Mouse (Mus musculus) olfactory bulb, adult 2 months (tissue): ENCODE data around the gene Trim65.

ENCODE experiments used
- CTCF ChIP-seq: fragments of 200-500 bp; IDR thresholded peaks from 2 replicates; pipeline ENCODE4 v1.5.1; 2012; ENCODE audit warnings: low read depth, mild to moderate bottlenecking, low read length, moderate library complexity; ENCODE audit not compliant: insufficient read depth
- POLR2A ChIP-seq: fragments of 200-500 bp; IDR thresholded peaks from 2 replicates; pipeline ENCODE4 v1.6.1; 2012; ENCODE audit warnings: mild to moderate bottlenecking, low read depth, low read length, moderate library complexity; ENCODE audit not compliant: insufficient read depth

DNA sequence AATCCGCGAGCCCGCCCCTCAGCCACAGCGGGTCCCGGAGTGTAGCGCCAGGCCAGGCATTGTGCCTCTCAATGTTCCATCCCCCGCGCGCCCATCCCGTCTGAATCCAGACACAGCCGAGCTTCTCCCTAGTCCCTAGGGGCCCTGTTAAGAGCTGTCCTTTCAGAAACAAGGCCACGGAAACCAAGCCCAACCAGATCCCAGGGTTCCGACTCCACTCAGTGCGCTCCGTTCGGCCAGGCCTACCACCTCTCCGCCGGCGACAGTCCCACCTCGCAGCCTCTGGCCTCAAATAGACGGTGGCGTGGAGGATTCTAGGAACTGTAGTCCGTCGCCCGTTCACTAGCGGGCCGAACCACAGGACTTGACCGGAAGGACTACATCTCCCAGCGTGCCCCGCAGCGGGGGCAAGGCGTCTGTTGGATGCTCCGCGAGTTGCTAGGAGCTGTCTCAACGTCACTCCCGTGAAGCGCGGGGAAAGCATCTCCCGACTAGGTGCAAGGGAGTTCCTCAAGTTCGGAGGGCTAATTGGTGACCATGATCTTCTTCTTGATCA is 37.0 kb upstream of the Trim65 start, which contains the start of gene Fbf1:
- no peak for TF ChIP-seq CTCF
- peak; percentile 92 for TF ChIP-seq POLR2A
